Mouse (Mus musculus): Measurements from ENCODE around the gene Arhgap30.

Gene Arhgap30

GRCm38 (mm10) chr1:171388376-171389102 lies at the start of gene Arhgap30:
Gene Arhgap30, plus strand, starts transcription at chr1:171388954.
- in situ Hi-C loops (cut with MboI; ENCODE audit: unreplicated experiment in 2 of 2) = no loop called here

GRCm38 (mm10) chr1:171342262-171343207 lies 46.2 kb upstream of the Arhgap30 start:
- in situ Hi-C loops (cut with MboI; ENCODE audit: unreplicated experiment in 2 of 2) = no loop called here

- in situ Hi-C loops (cut with MboI; ENCODE audit: unreplicated experiment in 2 of 2) = no loop called here
Observed at GRCm38 (mm10) chr1:171343922-171344677, 44.7 kb upstream of the Arhgap30 start.

GRCm38 (mm10) chr1:171344715-171345114 lies 44.0 kb upstream of the Arhgap30 start:
- in situ Hi-C loops (cut with MboI; ENCODE audit: unreplicated experiment in 2 of 2) = no loop called here

GRCm38 (mm10) chr1:171345225-171346094 lies 43.3 kb upstream of the Arhgap30 start, which contains the start of the genes Nit1 and Pfdn2:
Gene Nit1, minus strand, starts transcription at chr1:171345646.
Gene Pfdn2, plus strand, starts transcription at chr1:171345670.
- in situ Hi-C loops (cut with MboI; ENCODE audit: unreplicated experiment in 2 of 2) = no loop called here

GRCm38 (mm10) chr1:171346095-171346450 lies 42.7 kb upstream of the Arhgap30 start:
- in situ Hi-C loops (cut with MboI; ENCODE audit: unreplicated experiment in 2 of 2) = no loop called here

- in situ Hi-C loops (cut with MboI; ENCODE audit: unreplicated experiment in 2 of 2) = no loop called here
Observed at GRCm38 (mm10) chr1:171348665-171349064, 40.1 kb upstream of the Arhgap30 start.

GRCm38 (mm10) chr1:171349210-171349609 lies 39.5 kb upstream of the Arhgap30 start:
- in situ Hi-C loops (cut with MboI; ENCODE audit: unreplicated experiment in 2 of 2) = no loop called here

- in situ Hi-C loops (cut with MboI; ENCODE audit: unreplicated experiment in 2 of 2) = loop anchor here (5.0 to 25.0 kb wide), 4 partner anchors 34 to 461 kb away; partner anchors contain the start of gene Ly9 (in 2 of the 2)
Observed at GRCm38 (mm10) chr1:171355812-171356340, 32.9 kb upstream of the Arhgap30 start.

- in situ Hi-C loops (cut with MboI; ENCODE audit: unreplicated experiment in 2 of 2) = loop anchor here (5.0 to 25.0 kb wide), 4 partner anchors 35 to 462 kb away; partner anchors contain the start of gene Ly9 (in 2 of the 2)
Observed at GRCm38 (mm10) chr1:171356814-171357213, 31.9 kb upstream of the Arhgap30 start.

- in situ Hi-C loops (cut with MboI; ENCODE audit: unreplicated experiment in 2 of 2) = loop anchor here (5.0 to 25.0 kb wide), 4 partner anchors 36 to 464 kb away; partner anchors contain the start of gene Ly9 (in 2 of the 2)
Observed at GRCm38 (mm10) chr1:171358421-171358820, 30.3 kb upstream of the Arhgap30 start.

GRCm38 (mm10) chr1:171360253-171360652 lies 28.5 kb upstream of the Arhgap30 start:
- in situ Hi-C loops (cut with MboI; ENCODE audit: unreplicated experiment in 2 of 2) = loop anchor here (5.0 to 25.0 kb wide), 3 partner anchors 38 to 252 kb away; partner anchors contain the start of gene Ly9 (in 2 of the 2)

- in situ Hi-C loops (cut with MboI; ENCODE audit: unreplicated experiment in 2 of 2) = loop anchor here (5.0 to 25.0 kb wide), 3 partner anchors 38 to 252 kb away; partner anchors contain the start of gene Ly9 (in 2 of the 2)
Observed at GRCm38 (mm10) chr1:171360656-171361055, 28.1 kb upstream of the Arhgap30 start, which contains the start of gene Klhdc9. Gene Klhdc9, minus strand, starts transcription at chr1:171360798.

GRCm38 (mm10) chr1:171361106-171362103 lies 27.3 kb upstream of the Arhgap30 start:
- in situ Hi-C loops (cut with MboI; ENCODE audit: unreplicated experiment in 2 of 2) = loop anchor here (5.0 to 25.0 kb wide), 3 partner anchors 39 to 251 kb away; partner anchors contain the start of gene Ly9 (in 2 of the 2)

GRCm38 (mm10) chr1:171365934-171366333 lies 22.8 kb upstream of the Arhgap30 start:
- in situ Hi-C loops (cut with MboI; ENCODE audit: unreplicated experiment in 2 of 2) = loop anchor here (25.0 kb wide), 1 partner anchor 246 kb away; the partner anchor contains the start of gene Ly9 (in 2 of the 2)

GRCm38 (mm10) chr1:171369845-171370556 lies 18.8 kb upstream of the Arhgap30 start, which contains the start of gene Nectin4:
Gene Nectin4, plus strand, starts transcription at chr1:171370099.
- in situ Hi-C loops (cut with MboI; ENCODE audit: unreplicated experiment in 2 of 2) = loop anchor here (25.0 kb wide), 1 partner anchor 242 kb away; the partner anchor contains the start of gene Ly9 (in 2 of the 2)

All from v-Abl transformed pro-B cells (cell line).